Mouse (Mus musculus): Measurements from ENCODE around the gene Frmd8.

Gene Frmd8

GRCm38 (mm10) chr19:5837606-5838005, 37.5 kb downstream of the Frmd8 start:
- DNase-seq = no peak

- DNase-seq = no peak
Measured at GRCm38 (mm10) chr19:5836941-5837572, 38.0 kb downstream of the Frmd8 start.

- no peak for DNase-seq
Measured at GRCm38 (mm10) chr19:5835922-5836430, 39.1 kb downstream of the Frmd8 start.

GRCm38 (mm10) chr19:5835054-5835921, 39.8 kb downstream of the Frmd8 start:
- no peak for DNase-seq

GRCm38 (mm10) chr19:5834260-5834925, 40.7 kb downstream of the Frmd8 start:
- no peak for DNase-seq

- no peak for DNase-seq
Measured at GRCm38 (mm10) chr19:5833287-5834100, 41.6 kb downstream of the Frmd8 start.

- no peak for DNase-seq
Measured at GRCm38 (mm10) chr19:5832326-5832725, 42.7 kb downstream of the Frmd8 start.

GRCm38 (mm10) chr19:5831958-5832320, 43.1 kb downstream of the Frmd8 start:
- DNase-seq = no peak

GRCm38 (mm10) chr19:5831224-5831957, 43.7 kb downstream of the Frmd8 start:
- no peak for DNase-seq

- no peak for DNase-seq
Measured at GRCm38 (mm10) chr19:5830776-5831175, 44.3 kb downstream of the Frmd8 start.

GRCm38 (mm10) chr19:5829958-5830615, 45.0 kb downstream of the Frmd8 start:
- DNase-seq = no peak

- no peak for DNase-seq
Measured at GRCm38 (mm10) chr19:5828905-5829304, 46.2 kb downstream of the Frmd8 start.

- no peak for DNase-seq
Measured at GRCm38 (mm10) chr19:5828155-5828554, 46.9 kb downstream of the Frmd8 start.

- DNase-seq = no peak
Measured at GRCm38 (mm10) chr19:5827456-5828154, 47.5 kb downstream of the Frmd8 start.

GRCm38 (mm10) chr19:5827044-5827443, 48.0 kb downstream of the Frmd8 start:
- DNase-seq = no peak

GRCm38 (mm10) chr19:5826731-5827002, 48.4 kb downstream of the Frmd8 start:
- DNase-seq = no peak

GRCm38 (mm10) chr19:5825901-5826730, 49.0 kb downstream of the Frmd8 start:
- DNase-seq = no peak

GRCm38 (mm10) chr19:5824826-5825617, 50.1 kb downstream of the Frmd8 start:
- peak; percentile 55 to 67 for DNase-seq
